Mouse (Mus musculus) MEL (cell line): ENCODE data around the gene Gipc3. TPM values are rescaled to one million over a fixed set of nuclear protein-coding genes. Genes with fewer than 3 reads are reported as not detected.
A peak's percentile ranks its signal among the peaks of the same experiment; 100 is the strongest.

Experiments
- DNase-seq: peaks from one replicate; pipeline ENCODE4 v3.0.0; 2011; ENCODE audit warnings: low read depth, low spot score
- H3K27ac ChIP-seq: 2 replicates; pipeline ENCODE4 v1.5.1; 2012; ENCODE audit warnings: low read depth, mild to moderate bottlenecking, control low read depth, low read length, moderate library complexity; ENCODE audit not compliant: control insufficient read depth
- H3K27me3 ChIP-seq, 2 experiments: fragments of 150-350 bp in 1 of 2; sonication (generic) in 1 of 2; 2 replicates each; pipeline ENCODE4 v1.6.1; 2012; ENCODE audit warnings: low read length in 2 of 2, mild to moderate bottlenecking in 2 of 2, improper control_type of control experiment in 1 of 2, moderate library complexity in 1 of 2; ENCODE audit not compliant: insufficient read depth in 2 of 2, control insufficient read depth in 1 of 2
- H3K36me3 ChIP-seq, 2 experiments: 2 replicates each; pipeline ENCODE4 v1.6.1; 2012 to 2014; ENCODE audit warnings: low read length in 2 of 2, improper control_type of control experiment in 1 of 2, inconsistent platforms in 1 of 2, mild to moderate bottlenecking in 1 of 2; ENCODE audit not compliant: insufficient read depth in 2 of 2, control insufficient read depth in 1 of 2
- H3K4me1 ChIP-seq, 2 experiments: fragments of 150-350 bp in 1 of 2; sonication (generic) in 1 of 2; 2 replicates each; pipeline ENCODE4 v1.6.1; 2012; ENCODE audit warnings: low read length in 2 of 2, improper control_type of control experiment in 1 of 2, mild to moderate bottlenecking in 1 of 2; ENCODE audit not compliant: insufficient read depth in 2 of 2, control insufficient read depth in 1 of 2
- H3K4me3 ChIP-seq, 2 experiments: fragments of 150-350 bp in 1 of 2; sonication (generic) in 1 of 2; 2 replicates each; pipeline ENCODE4 v1.5.1; 2012; ENCODE audit warnings: low read depth in 2 of 2, low read length in 2 of 2, mild to moderate bottlenecking in 2 of 2, moderate library complexity in 2 of 2, control low read depth in 1 of 2, improper control_type of control experiment in 1 of 2; ENCODE audit not compliant: control insufficient read depth in 1 of 2, insufficient read depth in 1 of 2
- H3K79me2 ChIP-seq: 2 replicates; pipeline ENCODE4 v1.6.1; 2012; ENCODE audit warnings: mild to moderate bottlenecking, low read length, moderate library complexity; ENCODE audit not compliant: control insufficient read depth, poor library complexity, insufficient read depth
- H3K9ac ChIP-seq: 2 replicates; pipeline ENCODE4 v1.6.1; 2012; ENCODE audit warnings: low read depth, mild to moderate bottlenecking, control low read depth, low read length, moderate library complexity; ENCODE audit not compliant: control insufficient read depth, poor library complexity, severe bottlenecking
- H3K9me3 ChIP-seq: fragments of 150-350 bp; sonication (generic); replicated peaks from 2 replicates; pipeline ENCODE4 v1.6.1; 2012; ENCODE audit warnings: mild to moderate bottlenecking, low read length, improper control_type of control experiment, moderate library complexity; ENCODE audit not compliant: insufficient read depth
- CHD2 ChIP-seq: IDR thresholded peaks from 2 replicates; pipeline ENCODE4 v1.6.1; 2011; ENCODE audit warnings: low read length, improper control_type of control experiment
- E2F4 ChIP-seq: IDR thresholded peaks from 2 replicates; pipeline ENCODE4 v1.6.1; 2011; ENCODE audit warnings: low read depth, low read length, improper control_type of control experiment, borderline replicate concordance
- EP300 ChIP-seq, 2 experiments: IDR thresholded peaks; 2 replicates each; pipeline ENCODE4 v1.6.1; 2011; ENCODE audit warnings: improper control_type of control experiment in 2 of 2, low read length in 2 of 2, low read depth in 1 of 2, mild to moderate bottlenecking in 1 of 2
- GABPA ChIP-seq: IDR thresholded peaks from 2 replicates; pipeline ENCODE4 v1.6.1; 2012; ENCODE audit warnings: low read depth, mild to moderate bottlenecking, inconsistent platforms, low read length, improper control_type of control experiment, moderate library complexity
- GATA1 ChIP-seq: IDR thresholded peaks from 2 replicates; pipeline ENCODE4 v1.6.1; 2011; ENCODE audit warnings: low read depth, low read length, improper control_type of control experiment
- KAT2A ChIP-seq: conservative IDR thresholded peaks from 2 replicates; pipeline ENCODE4 v1.6.1; 2012; ENCODE audit warnings: low read depth, low read length, improper control_type of control experiment, inconsistent platforms
- MAZ ChIP-seq: IDR thresholded peaks from 2 replicates; pipeline ENCODE4 v1.6.1; 2012; ENCODE audit warnings: low read depth, mild to moderate bottlenecking, inconsistent platforms, low read length, improper control_type of control experiment
- MYC ChIP-seq: IDR thresholded peaks from 2 replicates; pipeline ENCODE4 v1.6.1; 2011; ENCODE audit warnings: low read depth, mild to moderate bottlenecking, low read length, improper control_type of control experiment, moderate library complexity
- NELFE ChIP-seq: IDR thresholded peaks from 2 replicates; pipeline ENCODE4 v1.6.1; 2011; ENCODE audit warnings: low read depth, low read length, improper control_type of control experiment
- POLR2AphosphoS2 ChIP-seq: IDR thresholded peaks from 2 replicates; pipeline ENCODE4 v1.6.1; 2011; ENCODE audit warnings: low read length, improper control_type of control experiment
- POLR2AphosphoS5 ChIP-seq: IDR thresholded peaks from 2 replicates; pipeline ENCODE4 v1.6.1; 2012; ENCODE audit warnings: low read depth, borderline replicate concordance, mild to moderate bottlenecking, inconsistent platforms, low read length, moderate library complexity, mixed read lengths
- RAD21 ChIP-seq: IDR thresholded peaks from 2 replicates; pipeline ENCODE4 v1.6.1; 2011; ENCODE audit warnings: mild to moderate bottlenecking, low read depth, low read length, improper control_type of control experiment
- SIN3A ChIP-seq: IDR thresholded peaks from 2 replicates; pipeline ENCODE4 v1.6.1; 2012; ENCODE audit warnings: low read length, improper control_type of control experiment, inconsistent platforms
- SMC3 ChIP-seq: IDR thresholded peaks from 2 replicates; pipeline ENCODE4 v1.6.1; 2011; ENCODE audit warnings: low read depth, low read length, improper control_type of control experiment
- TBP ChIP-seq: IDR thresholded peaks from 2 replicates; pipeline ENCODE4 v1.8.0; 2011; ENCODE audit warnings: low read depth, low read length, improper control_type of control experiment
- TCF12 ChIP-seq: IDR thresholded peaks from 2 replicates; pipeline ENCODE4 v1.6.1; 2014; ENCODE audit warnings: low read depth, mild to moderate bottlenecking, inconsistent platforms, low read length, improper control_type of control experiment, moderate library complexity
- USF2 ChIP-seq, 2 experiments: IDR thresholded peaks; 2 replicates each; pipeline ENCODE4 v1.6.1; 2011 to 2012; ENCODE audit warnings: improper control_type of control experiment in 2 of 2, low read length in 2 of 2, borderline replicate concordance in 1 of 2, inconsistent platforms in 1 of 2, low read depth in 1 of 2, mild to moderate bottlenecking in 1 of 2; ENCODE audit not compliant: insufficient read depth in 1 of 2
- ZC3H11A ChIP-seq: IDR thresholded peaks from 2 replicates; pipeline ENCODE4 v1.6.1; 2012; ENCODE audit warnings: low read depth, mild to moderate bottlenecking, inconsistent platforms, low read length, improper control_type of control experiment
- ZNF384 ChIP-seq: IDR thresholded peaks from 2 replicates; pipeline ENCODE4 v1.6.1; 2012; ENCODE audit warnings: low read depth, mild to moderate bottlenecking, inconsistent platforms, low read length, improper control_type of control experiment
- polyA plus RNA-seq, 2 experiments: library from polyadenylated mRNA; stranded (reverse) in 1 of 2; unstranded in 1 of 2; fragments of >175 nt in 1 of 2; fragments of >200 nt in 1 of 2; gene quantifications; 2 replicates each; pipeline versions ENCODE4 v1.2.1 to v1.2.4; 2012; ENCODE audit warnings: low replicate concordance in 2 of 2, low read depth in 1 of 2; ENCODE audit not compliant: insufficient read length in 2 of 2, insufficient read depth in 1 of 2, missing spikeins in 1 of 2
- total RNA-seq: library from RNA; depleted of rRNA; stranded (reverse); fragments of 300-350 nt; gene quantifications from 2 replicates; pipeline ENCODE4 v1.2.3, GENCODE M21; 2012

Gene Gipc3
- total and polyA plus RNA-seq, 3 experiments = not detected

DNA sequence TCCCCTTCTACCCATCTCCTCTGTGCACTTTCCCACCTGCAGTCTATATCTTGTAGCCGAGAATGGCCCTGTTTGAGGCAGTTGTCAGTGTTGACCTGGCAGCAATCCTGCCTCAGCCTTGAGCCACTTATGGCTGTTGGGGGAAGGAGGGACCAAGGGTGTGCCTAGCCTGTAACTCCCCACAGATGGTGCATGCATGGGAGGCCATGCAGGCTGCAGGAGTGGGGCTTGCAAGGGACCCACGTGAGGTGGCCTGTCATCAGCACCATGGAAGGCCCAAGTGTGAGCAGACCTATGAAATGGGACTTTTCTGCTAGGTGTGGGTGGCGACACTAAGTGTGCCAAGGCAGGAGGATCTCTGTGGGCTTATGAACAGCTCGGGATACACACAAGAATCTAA lies 22.0 kb upstream of the Gipc3 start:
- Histone ChIP-seq H3K9ac (no peak overlapping the region), H3K4me3 (no peak overlapping the region), H3K27me3 (no peaks in the 10 kb centered on the region), H3K27ac (no peak overlapping the region), H3K4me1 (peaks cover 0 to 5% of the 10 kb centered on the region in 2 experiments; a peak in 1 of 4 replicates), H3K36me3 (peaks cover 0 to 3% of the 10 kb centered on the region in 2 experiments; a peak in 1 of 4 replicates), H3K79me2 (no peaks in the 10 kb centered on the region), H3K9me3 (no peaks in the 10 kb centered on the region)
- DNase-seq = no peak
- TF ChIP-seq MAZ = 0 out of 2 replicates have a peak, but pooled peaks have one; percentile 17
- TF ChIP-seq POLR2AphosphoS2 = peak; percentile 48; the same call in 1 of the 2 replicates
- peak; percentile 41; the same call in 1 of the 2 replicates for TF ChIP-seq NELFE
- TF ChIP-seq ZNF384 = no peak
- TF ChIP-seq GABPA = no peak
- no peak for TF ChIP-seq KAT2A
- peak; percentile 83; the same call in 1 of the 2 replicates for TF ChIP-seq POLR2AphosphoS5
- no peak for TF ChIP-seq GATA1
- TF ChIP-seq SMC3 = no peak
- TF ChIP-seq CHD2 = peak; percentile 49; the same call in 1 of the 2 replicates
- TF ChIP-seq EP300 (IDR thresholded peaks at IDR 0.05; ENCODE audit: low read depth in 1 of 2, low read length in 2 of 2) = no peak
- TF ChIP-seq TCF12 = no peak
- no peak for TF ChIP-seq TBP
- no peak for TF ChIP-seq SIN3A

DNA sequence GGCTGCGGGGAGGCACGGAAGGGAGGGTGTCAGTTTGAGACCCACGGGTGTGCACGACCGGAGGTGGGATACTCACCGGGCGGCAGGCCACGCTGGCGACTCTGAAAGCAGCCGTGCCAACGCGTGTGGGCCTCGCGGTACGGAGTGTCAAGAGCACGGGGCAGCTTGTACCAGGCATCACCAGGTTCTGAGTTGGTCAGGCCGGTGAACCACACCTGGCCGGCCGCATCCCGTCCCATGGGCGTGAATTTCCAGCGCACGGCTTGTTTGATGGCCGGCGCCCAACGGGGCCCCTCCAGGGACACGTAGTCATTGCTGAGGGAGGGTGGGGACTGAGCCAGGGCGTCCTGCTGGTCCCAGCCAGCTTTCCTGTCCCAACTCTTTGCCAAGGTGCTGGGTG lies 21.6 kb upstream of the Gipc3 start:
- H3K27ac ChIP-seq = no peak overlapping the region
- no peaks in the 10 kb centered on the region for H3K27me3 ChIP-seq
- peaks cover 0 to 3% of the 10 kb centered on the region in 2 experiments; a peak in 1 of 4 replicates for H3K36me3 ChIP-seq
- no peak overlapping the region for H3K9ac ChIP-seq
- peaks cover 0 to 5% of the 10 kb centered on the region in 2 experiments; a peak in 1 of 4 replicates for H3K4me1 ChIP-seq
- peaks cover 3% of the 10 kb centered on the region; the same call in 1 of the 2 replicates for H3K79me2 ChIP-seq
- H3K4me3 ChIP-seq = no peak overlapping the region
- TF ChIP-seq E2F4 = no peak
- no peak for TF ChIP-seq SIN3A
- no peak for TF ChIP-seq USF2 (IDR thresholded peaks at IDR 0.05; ENCODE audit: borderline replicate concordance in 1 of 2, insufficient read depth in 1 of 2, low read depth in 1 of 2, low read length in 2 of 2)
- TF ChIP-seq ZC3H11A = no peak
- no peak for TF ChIP-seq MYC
- TF ChIP-seq GABPA = no peak
- TF ChIP-seq RAD21 = no peak
- no peaks in the 10 kb centered on the region for H3K9me3 ChIP-seq
- no peak for DNase-seq
